Mouse (Mus musculus) G1E (cell line): ENCODE measurements around the gene Gnai3. TPM values are rescaled to one million over a fixed set of nuclear protein-coding genes. Genes with fewer than 3 reads are reported as not detected.

Source experiments
- ATAC-seq: 2 replicates; pipeline ENCODE4 v1.8.0; 2016; ENCODE audit warnings: mild to moderate bottlenecking; ENCODE audit not compliant: insufficient number of reproducible peaks, poor library complexity, low FRiP score, severe bottlenecking; ENCODE audit errors: extremely low read depth
- DNase-seq: peaks from one replicate; pipeline ENCODE4 v3.0.0; 2012; ENCODE audit warnings: low spot score
- H3K27me3 ChIP-seq: 2 replicates; pipeline ENCODE4 v1.6.1; 2012; ENCODE audit warnings: mild to moderate bottlenecking, low read length, inconsistent platforms; ENCODE audit not compliant: insufficient read depth
- H3K36me3 ChIP-seq: replicated peaks from 2 replicates; pipeline ENCODE3; 2012; ENCODE audit warnings: mild to moderate bottlenecking, inconsistent platforms
- H3K4me1 ChIP-seq: 2 replicates; pipeline ENCODE4 v1.6.1; 2012; ENCODE audit warnings: low read depth, low read length, inconsistent platforms, mixed read lengths; ENCODE audit not compliant: insufficient read depth
- H3K4me3 ChIP-seq: 2 replicates; pipeline ENCODE4 v1.5.1; 2012; ENCODE audit warnings: low read depth, mild to moderate bottlenecking, inconsistent platforms, low read length, moderate library complexity, mixed read lengths
- H3K9me3 ChIP-seq: replicated peaks from 2 replicates; pipeline ENCODE4 v1.6.1; 2012; ENCODE audit warnings: inconsistent platforms
- CTCF ChIP-seq: IDR thresholded peaks from 2 replicates; pipeline ENCODE4 v1.5.1; 2012; ENCODE audit warnings: low read depth, low read length, inconsistent platforms, mixed read lengths
- GATA1 ChIP-seq: IDR thresholded peaks from 2 replicates; pipeline ENCODE4 v1.6.1; 2012; ENCODE audit warnings: borderline replicate concordance, low read length, inconsistent platforms, mixed read lengths
- GATA2 ChIP-seq: IDR thresholded peaks from 2 replicates; pipeline ENCODE4 v1.6.1; 2012; ENCODE audit warnings: low read depth, low read length, inconsistent platforms, borderline replicate concordance
- POLR2AphosphoS5 ChIP-seq: IDR thresholded peaks from 2 replicates; pipeline ENCODE4 v1.6.1; 2012; ENCODE audit warnings: low read depth, low read length, inconsistent platforms; ENCODE audit not compliant: insufficient replicate concordance
- TAL1 ChIP-seq: conservative IDR thresholded peaks from 2 replicates; pipeline ENCODE4 v1.6.1; 2012; ENCODE audit warnings: low read depth, low read length, inconsistent platforms, mixed read lengths
- polyA plus RNA-seq: library from polyadenylated mRNA; stranded (reverse); fragments of >175 nt; gene quantifications from 2 replicates; pipeline ENCODE4 v1.2.3, GENCODE M21; 2012
- total RNA-seq, 2 experiments: library from RNA; stranded (forward) in 1 of 2; stranded (reverse) in 1 of 2; fragments of 200-1000 nt in 1 of 2; fragments of >200 nt in 1 of 2; fragmentation: Nextera tagmentation in 1 of 2; gene quantifications; 2 replicates each; pipeline ENCODE4 v1.2.3; 2014 to 2017

Gene Gnai3
- total and polyA plus RNA-seq, 3 experiments, result 37.9 to 481 (median 274) TPM

DNA sequence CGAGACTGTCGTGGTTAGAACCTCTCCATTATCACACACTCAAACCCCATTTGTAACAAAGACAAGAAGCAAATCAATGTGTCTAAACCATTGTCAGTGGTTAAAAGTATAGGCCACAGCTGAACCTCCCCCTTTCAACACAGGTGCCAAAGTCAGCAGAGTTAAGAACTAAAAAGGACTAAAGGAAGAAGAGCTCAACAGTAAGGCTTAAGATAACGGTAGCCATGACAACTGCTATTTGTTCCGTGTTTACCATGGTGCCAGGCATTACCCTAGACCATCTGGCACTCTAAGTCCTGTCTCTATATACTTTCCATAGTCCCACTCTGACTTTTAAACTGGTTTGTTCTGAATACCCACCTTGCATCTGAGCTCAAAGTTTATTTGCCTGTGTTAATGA lies 33.3 kb downstream of the Gnai3 start:
- no peak for DNase-seq

DNA sequence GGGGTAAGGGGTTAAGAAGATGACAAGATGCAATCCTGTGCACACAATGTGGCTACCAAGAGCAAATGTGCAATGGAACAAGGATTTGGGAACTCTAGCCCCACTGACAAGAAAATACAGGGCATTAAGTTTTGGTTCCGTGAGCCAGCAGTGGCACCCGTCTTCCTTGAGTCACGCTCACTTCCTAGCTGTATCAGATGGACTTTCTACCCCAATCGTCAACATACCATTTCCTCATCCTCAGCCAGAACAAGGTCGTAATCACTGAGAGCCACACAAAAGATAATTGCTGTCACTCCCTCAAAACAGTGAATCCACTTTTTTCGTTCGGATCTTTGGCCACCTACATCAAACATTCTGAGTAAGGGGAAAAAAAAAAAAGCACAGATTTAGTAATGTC lies 33.7 kb downstream of the Gnai3 start:
- no peak overlapping the region for H3K4me3 ChIP-seq
- no peaks in the 10 kb centered on the region for H3K9me3 ChIP-seq
- ATAC-seq, result no peak
- peaks cover 12% of the 10 kb centered on the region; the same call in 1 of the 2 replicates for H3K4me1 ChIP-seq
- no peaks in the 10 kb centered on the region for H3K27me3 ChIP-seq
- no peak for DNase-seq
- H3K36me3 ChIP-seq, result peaks cover 92% of the 10 kb centered on the region
- no peak for TF ChIP-seq POLR2AphosphoS5
- no peak for TF ChIP-seq GATA1
- TF ChIP-seq GATA2, result no peak
- no peak for TF ChIP-seq CTCF
- TF ChIP-seq TAL1, result no peak

More for the DNA sequence above, 33.3 kb downstream of the Gnai3 start:
- ATAC-seq, result no peak
- Histone ChIP-seq H3K36me3 (peaks cover 93% of the 10 kb centered on the region), H3K4me1 (peaks cover 11% of the 10 kb centered on the region; the same call in 1 of the 2 replicates), H3K27me3 (no peaks in the 10 kb centered on the region), H3K9me3 (no peaks in the 10 kb centered on the region), H3K4me3 (no peak overlapping the region)
- TF ChIP-seq GATA1 (no peak), TAL1 (no peak), GATA2 (no peak), CTCF (no peak), POLR2AphosphoS5 (no peak)

DNA sequence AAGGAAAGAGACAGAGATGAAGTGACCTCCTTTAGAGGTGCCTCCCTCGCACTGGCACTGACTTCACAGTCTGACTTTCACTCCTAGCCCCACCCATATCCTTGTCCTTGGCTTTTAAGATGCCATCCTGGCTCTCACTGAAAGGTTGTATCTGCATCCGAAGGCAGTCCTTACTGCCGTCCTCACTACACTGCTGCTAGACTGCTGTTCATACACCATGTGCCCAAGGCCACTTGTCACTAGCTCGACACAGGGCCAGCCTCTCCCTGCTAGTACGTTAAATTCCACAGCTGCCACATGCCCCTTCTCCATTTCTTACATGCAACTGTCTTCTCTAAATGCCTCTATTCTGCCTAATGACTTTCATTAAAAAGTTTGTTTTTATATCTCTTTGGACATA lies 34.6 kb downstream of the Gnai3 start:
- H3K4me1 ChIP-seq, result peaks cover 13% of the 10 kb centered on the region
- H3K9me3 ChIP-seq, result no peaks in the 10 kb centered on the region
- H3K4me3 ChIP-seq, result no peak overlapping the region
- no peak for TF ChIP-seq CTCF
- TF ChIP-seq GATA1, result no peak
- TF ChIP-seq TAL1, result no peak
- no peak for TF ChIP-seq GATA2
- no peak for TF ChIP-seq POLR2AphosphoS5
- H3K36me3 ChIP-seq, result peaks cover 93% of the 10 kb centered on the region
- no peak for DNase-seq
- no peaks in the 10 kb centered on the region for H3K27me3 ChIP-seq
- no peak for ATAC-seq

DNA sequence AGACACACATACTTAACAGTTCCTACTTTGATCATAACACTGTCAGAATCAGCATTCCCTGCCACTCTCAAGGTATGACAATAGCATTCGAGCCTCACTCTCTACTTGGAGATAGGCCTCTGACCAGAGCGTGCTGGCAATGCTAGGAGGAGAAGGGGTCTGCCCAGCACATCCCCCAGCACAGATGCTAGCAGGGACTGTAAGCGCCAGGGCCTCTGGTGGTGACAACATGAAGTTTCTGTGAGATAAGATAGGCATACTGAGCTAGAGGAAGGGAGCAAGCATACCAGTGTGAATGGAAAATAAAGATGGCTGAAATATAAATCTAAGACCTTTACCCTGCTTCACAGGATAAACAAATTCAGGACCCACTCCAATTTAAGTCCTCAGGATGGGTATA lies 40.7 kb downstream of the Gnai3 start:
- no peaks in the 10 kb centered on the region for H3K9me3 ChIP-seq
- peaks cover 80% of the 10 kb centered on the region for H3K36me3 ChIP-seq
- no peaks in the 10 kb centered on the region for H3K27me3 ChIP-seq
- peaks cover 25% of the 10 kb centered on the region for H3K4me1 ChIP-seq
- no peak overlapping the region for H3K4me3 ChIP-seq
- DNase-seq, result no peak
- no peak for TF ChIP-seq CTCF
- no peak for TF ChIP-seq TAL1
- no peak for TF ChIP-seq POLR2AphosphoS5
- no peak for TF ChIP-seq GATA2
- no peak for TF ChIP-seq GATA1
- ATAC-seq, result no peak

DNA sequence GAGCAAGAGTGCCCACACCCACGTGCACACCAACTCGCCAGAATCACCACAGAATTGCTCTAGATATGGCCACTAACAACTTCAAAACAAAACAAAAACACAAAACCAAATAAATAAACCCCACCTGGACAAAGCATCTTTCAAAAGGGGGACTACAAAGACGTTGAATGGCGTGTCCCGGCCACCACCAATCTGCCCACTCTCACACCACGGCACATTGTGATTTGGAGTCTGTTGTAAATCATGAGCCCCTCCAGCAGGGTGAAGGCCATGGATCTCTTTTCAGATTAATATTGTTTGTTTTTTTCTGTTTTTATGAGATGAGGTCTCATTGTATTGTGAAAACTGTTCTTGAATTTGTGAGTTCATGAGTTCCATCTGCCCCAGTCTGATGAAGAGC lies 43.9 kb downstream of the Gnai3 start:
- no peaks in the 10 kb centered on the region for H3K27me3 ChIP-seq
- peaks cover 55% of the 10 kb centered on the region for H3K4me1 ChIP-seq
- no peaks in the 10 kb centered on the region for H3K9me3 ChIP-seq
- H3K4me3 ChIP-seq, result no peak overlapping the region
- H3K36me3 ChIP-seq, result peaks cover 68% of the 10 kb centered on the region
- DNase-seq (no peak), ATAC-seq (no peak)
- no peak for TF ChIP-seq GATA1
- TF ChIP-seq TAL1, result no peak
- no peak for TF ChIP-seq CTCF
- TF ChIP-seq GATA2, result no peak
- TF ChIP-seq POLR2AphosphoS5, result no peak

DNA sequence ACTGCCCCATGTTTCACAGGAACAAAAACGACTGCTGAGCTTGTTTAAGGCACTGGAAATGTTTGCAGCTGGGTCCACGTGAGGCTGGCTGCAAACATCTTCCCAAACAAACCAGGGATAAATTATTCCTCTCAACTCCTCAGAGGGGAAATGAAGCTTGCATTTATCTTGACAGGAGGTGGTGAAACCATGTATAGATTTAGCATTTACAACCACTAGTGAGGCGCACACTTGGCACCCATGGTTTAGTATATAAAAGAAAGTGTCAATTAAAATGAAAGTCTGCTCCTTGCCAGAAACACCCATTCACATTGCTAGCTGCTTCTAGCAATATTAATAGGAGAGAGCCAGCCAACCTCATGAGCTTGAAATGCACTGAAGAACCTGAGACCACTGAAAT lies 44.4 kb downstream of the Gnai3 start:
- Histone ChIP-seq H3K4me1 (peaks cover 59% of the 10 kb centered on the region), H3K9me3 (no peaks in the 10 kb centered on the region), H3K27me3 (no peaks in the 10 kb centered on the region), H3K4me3 (no peak overlapping the region), H3K36me3 (peaks cover 64% of the 10 kb centered on the region)
- no peak for TF ChIP-seq CTCF
- ATAC-seq (no peak), DNase-seq (no peak)

DNA sequence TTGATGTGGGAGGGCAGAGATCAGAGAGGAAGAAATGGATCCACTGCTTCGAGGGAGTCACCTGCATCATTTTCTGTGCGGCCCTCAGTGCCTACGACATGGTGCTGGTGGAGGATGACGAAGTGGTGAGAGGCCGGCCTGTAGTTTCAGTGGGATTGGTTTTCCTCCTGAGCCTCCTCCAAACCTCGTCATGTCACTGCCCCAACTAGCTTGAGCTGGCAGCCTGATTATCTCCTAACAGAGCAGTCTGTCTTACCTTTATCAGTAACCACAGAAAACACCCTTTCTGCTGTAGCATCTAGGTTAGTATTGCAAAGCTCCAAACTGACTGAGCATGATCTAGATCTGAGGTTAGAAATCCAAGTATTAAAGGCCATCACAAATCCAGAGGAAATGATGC lies 47.6 kb downstream of the Gnai3 start:
- H3K9me3 ChIP-seq, result no peaks in the 10 kb centered on the region
- peak overlapping the region; percentile 43; the same call in 1 of the 2 replicates for H3K4me3 ChIP-seq
- DNase-seq (peak; percentile 59), ATAC-seq (peak; percentile 56)
- peaks cover 79% of the 10 kb centered on the region for H3K4me1 ChIP-seq
- TF ChIP-seq CTCF, result no peak
- TF ChIP-seq GATA1, result no peak
- no peak for TF ChIP-seq GATA2
- peak; percentile 79 for TF ChIP-seq TAL1
- TF ChIP-seq POLR2AphosphoS5, result no peak
- H3K36me3 ChIP-seq, result peaks cover 39% of the 10 kb centered on the region
- no peaks in the 10 kb centered on the region for H3K27me3 ChIP-seq
